Mouse (Mus musculus) retina, embryonic 14.5 days (tissue): ENCODE measurements around the gene Dapk2.

Experiments
- DNase-seq: peaks from one replicate; pipeline ENCODE4 v3.0.0-alpha.2; 2015; ENCODE audit warnings: low spot score

Dapk2 gene

DNA sequence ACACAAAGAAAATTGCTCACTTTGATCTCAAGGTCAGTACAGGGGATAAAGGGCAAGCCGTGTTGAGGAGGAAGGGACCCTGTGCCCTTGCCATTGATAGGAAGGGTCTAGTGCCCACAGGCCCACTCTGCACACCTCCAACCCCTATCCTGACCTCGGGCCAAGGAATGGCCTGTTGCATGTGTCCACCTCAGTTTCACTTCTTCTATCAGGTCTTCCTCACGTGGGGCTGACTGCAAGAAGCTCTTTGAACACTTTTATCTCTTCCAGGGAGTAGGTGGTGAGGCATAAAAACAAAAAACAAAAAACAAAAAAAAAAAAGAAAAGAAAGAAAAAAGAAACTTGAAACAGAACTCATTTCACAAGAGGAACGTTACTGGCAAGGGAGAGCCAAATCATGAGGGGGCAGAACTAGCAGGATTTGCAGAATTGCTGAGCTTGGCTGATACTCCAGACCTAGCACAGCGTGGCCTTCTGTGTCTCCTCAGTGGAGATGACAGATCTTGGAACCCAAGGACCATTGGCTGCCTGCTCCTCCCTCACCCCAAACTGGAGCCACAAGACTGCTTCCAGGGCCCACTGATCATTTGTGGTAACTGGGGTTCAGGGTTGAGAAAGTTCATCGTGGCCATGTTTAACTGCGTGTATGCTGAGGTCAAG is 73.9 kb downstream of the Dapk2 start:
- no peak for DNase-seq

DNA sequence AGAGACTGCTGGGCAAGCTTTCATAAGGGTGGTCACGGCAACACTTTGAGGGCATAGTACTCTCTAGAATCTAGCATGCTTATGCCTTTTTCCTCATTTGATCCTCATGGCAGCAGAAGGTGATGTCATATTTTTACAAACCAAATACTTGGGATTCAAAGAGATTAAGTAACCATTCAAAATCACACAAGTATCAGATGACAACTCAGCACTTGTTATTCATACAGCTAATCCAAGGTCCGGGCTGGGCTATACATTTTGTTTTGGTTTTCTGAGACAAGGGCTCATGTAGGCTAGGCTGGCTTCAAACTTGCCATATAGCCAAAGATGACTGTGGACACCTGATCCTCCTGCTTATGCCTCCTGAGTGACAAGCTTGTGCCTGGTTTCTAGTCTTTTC is 78.6 kb downstream of the Dapk2 start:
- no peak for DNase-seq

DNA sequence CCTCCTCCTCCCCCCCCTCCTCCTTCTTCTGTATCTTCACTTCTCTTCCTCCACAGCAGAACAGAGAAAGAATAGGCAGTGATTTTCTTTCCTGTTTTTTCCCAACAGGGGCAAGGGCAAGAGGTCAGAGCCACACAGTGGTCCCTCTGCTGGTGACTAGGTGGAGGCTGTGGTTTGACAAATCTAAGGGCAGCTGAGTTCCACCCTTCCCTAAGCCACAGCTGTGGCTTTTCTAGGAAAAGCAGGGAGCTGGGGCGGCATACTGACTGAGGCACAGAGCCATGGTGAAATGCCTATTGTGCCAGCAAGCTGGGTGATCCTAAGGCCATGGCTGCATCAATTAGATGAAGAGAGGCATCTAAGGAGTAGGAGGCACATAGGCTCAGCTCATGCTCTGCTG is 79.7 kb downstream of the Dapk2 start:
- no peak for DNase-seq

DNA sequence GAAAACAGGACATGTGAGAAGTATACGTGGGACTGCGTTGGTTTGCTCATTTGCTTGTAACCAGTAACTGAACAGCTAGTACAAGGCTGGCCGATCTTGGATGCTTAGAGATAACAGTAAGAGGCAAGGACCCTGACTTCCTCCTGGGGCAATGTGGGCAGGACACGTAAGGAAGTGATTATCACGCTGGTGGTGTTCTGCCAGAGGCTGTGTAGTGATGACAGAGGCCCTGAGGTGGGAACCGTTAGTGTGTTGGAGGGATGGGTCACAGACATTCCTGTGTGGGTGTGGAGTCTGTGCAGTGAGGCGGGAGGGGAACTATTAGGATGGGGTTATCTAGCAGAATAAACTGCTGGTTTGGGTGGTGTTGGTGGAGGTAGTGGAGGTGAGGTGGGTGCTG is 81.2 kb downstream of the Dapk2 start:
- no peak for DNase-seq

DNA sequence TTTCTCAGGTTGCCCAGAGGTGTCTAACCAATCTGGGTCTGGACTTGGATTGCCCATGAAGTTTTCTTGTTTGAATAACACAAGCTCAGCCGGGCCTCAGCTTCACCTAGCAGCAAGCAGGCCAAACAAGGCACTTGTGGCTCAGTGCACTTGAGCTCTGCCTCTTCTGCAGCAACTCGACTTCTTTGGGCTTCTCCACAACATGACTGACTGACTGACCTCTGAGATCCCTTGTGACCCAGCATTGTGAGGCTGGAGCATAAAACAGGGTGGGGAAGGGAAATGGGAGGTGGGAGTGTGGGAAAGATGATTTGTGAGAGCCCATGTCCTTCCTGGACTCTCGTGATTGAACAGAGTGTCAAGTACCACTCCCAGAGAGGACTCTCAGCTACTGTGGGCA is 81.7 kb downstream of the Dapk2 start:
- no peak for DNase-seq

DNA sequence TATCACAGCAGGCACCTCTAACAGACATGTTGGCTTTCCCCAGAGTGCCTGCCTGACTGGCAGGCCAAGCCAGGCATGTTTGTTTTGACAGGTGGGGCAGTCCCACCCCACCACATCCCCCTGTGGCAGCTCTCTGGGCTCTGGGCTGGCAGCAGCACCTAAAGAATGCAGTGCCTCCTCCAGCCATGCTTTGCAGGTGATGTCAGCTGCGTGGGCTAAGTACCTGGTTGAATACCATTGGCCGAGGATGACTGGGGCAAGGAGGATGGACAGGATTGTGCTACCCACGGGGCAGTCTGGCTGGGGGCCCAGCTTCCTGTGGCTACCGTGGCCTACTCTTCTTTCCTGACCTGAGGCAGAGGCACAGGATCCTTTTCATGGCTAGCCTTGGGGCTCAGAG is 82.5 kb downstream of the Dapk2 start:
- no peak for DNase-seq

DNA sequence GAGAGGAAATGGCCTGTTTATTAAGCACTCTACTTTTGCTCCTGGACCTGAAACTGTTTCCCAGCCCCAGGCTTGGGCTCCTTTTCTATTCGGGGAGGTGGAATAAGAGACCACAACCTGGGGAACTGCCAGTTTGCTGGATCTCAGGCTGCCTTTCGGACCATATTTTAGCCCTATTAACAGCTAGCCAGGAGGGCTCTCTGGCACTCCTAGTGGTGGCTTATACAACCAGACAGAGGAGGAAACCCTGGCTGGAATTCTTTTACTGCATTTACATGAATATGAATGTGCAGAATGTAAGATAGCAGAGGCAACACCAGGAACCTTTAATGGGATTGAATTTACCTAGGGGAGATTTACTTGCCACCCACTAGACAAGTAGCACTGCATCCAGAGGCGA is 83.0 kb downstream of the Dapk2 start:
- peak; percentile 72 for DNase-seq

DNA sequence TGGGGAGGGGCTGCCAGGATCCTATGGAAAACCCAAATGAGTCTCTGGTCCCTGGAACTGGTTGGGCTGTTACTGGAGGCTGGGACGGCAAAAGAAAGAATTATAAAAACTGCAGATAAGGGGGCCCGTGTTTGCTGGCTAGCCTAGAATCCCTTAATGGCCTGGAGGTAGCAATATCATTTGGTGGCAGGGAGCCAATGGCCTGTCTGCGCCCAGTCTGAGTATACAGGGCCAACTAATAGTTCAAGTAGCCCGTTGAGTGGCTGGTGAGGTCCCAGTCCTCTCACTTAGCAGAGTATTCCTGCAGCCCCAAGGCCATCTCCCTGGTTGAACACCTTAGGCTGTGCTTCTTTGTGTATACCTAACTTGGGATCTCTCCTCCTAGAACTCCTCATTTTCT is 83.7 kb downstream of the Dapk2 start:
- no peak for DNase-seq

DNA sequence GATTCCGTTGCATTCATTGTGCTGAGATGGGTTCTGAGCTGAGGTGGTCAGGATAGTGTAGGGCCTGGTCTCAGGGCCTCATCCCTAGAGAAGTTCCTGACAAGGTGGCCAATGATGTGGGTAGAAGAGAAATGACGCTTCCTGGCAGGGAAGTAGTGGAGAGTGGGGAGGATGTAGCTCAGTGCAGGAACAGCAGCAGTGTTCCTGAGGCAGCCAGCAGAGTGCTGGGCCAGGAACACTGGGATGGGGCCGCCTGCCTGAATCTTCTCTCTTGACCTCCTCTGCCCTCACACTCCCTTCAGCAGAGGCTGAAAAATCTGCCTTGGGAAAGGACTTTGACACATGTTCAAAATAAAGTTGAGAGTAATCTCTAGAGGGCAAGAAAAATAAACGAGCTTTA is 85.2 kb downstream of the Dapk2 start:
- DNase-seq = no peak

DNA sequence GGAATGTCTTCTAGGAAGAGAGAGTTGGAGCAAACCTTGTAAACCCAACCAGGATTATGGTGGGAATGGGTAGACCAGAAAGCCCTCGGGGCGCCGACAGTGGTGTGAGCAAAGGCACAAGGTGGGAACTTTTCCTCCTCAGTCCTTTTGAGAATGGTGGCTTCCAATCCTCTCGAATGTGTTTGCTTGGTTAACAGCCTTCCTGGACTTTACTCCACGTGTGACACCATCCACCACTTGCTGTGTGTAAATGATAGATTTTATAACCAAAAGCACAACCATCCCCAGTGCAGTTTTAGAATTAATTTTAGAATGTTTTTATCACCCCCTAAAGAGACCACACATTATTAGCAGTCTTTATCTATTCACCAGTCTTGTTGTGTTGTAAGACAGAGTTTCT is 86.1 kb downstream of the Dapk2 start:
- DNase-seq = no peak

DNA sequence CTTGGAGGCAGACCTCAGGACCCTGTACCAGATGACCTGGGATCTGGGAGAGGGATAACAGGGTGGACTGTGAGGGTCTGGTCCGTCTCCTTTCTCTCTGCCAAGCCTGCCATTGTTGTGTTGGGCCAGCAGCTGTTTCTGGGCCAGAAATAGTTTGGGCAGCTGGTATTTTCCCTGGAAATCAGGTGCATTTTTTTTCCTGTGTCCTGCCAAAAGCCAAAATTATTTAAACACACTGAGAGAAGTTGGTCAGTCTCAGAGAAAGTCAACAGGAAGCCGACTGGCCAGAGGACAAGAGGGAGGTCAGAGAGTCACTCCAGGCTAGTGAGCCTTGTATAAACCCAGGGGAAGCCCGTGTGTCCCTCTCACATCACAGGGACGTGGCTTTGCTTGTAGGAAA is 87.7 kb downstream of the Dapk2 start:
- no peak for DNase-seq

DNA sequence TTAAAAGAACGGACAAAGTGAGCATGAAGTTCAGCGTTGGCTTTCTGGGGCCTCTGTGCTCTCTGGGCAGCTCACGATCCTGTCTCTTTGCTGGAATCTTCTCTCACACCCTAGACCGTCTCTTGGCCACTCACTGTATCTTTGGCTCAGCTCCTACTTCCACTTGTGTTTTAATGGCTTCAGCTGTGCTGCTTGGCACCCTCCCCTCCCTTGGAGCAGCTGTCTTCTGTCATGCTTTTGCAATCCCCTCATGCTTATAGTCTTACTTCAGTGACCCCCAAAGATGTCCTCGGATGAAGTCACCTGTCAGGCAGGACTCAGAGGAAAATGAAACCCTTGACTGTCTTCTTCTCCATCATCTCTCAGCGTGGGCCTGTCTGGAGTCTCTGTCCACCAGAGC is 91.3 kb downstream of the Dapk2 start:
- DNase-seq = no peak

DNA sequence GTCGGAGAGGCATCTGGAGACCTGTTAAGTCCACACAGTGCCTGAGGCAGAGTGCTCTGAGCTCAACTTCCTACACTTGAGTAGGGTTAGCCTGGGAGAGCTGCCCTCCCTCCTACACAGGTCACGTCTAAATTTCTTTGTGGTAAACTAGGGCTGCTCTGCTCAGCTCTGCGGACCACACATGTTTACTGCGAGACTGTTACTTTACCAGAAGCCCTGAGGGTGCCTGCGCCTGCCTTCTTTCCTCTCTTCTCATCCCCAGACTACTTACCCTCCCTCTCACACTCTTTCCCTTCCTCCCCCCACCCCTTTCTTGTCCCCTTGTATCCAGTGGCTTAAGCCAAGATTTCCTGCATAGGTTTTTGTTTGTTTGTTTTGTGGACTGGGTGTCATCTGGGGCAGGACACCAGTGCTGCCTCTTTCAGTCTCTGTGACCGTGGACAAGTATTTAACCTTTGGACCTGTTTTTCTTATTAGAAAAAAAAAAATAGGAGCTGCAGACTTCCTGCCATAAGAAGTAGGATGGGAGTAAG is 93.2 kb downstream of the Dapk2 start:
- no peak for DNase-seq

DNA sequence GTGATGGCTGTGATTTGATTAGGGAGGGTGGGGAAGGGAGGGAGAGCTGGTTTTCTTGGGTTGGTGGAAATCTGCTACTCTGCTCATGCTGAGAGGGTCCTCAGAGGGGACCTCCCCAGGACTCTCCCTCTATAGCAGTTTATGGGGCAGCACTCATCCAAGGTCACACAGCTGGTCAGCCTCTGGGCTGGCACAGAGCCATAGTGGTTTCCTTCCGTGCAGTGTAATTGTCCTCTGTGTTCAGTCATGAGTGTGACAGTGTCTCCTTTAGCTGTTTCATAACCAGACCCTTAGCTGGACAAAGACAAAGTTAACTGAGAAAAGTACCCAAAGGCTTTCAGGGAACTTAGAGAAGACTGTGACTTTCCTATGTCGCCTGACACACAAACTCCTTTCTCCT is 103.7 kb downstream of the Dapk2 start:
- no peak for DNase-seq

DNA sequence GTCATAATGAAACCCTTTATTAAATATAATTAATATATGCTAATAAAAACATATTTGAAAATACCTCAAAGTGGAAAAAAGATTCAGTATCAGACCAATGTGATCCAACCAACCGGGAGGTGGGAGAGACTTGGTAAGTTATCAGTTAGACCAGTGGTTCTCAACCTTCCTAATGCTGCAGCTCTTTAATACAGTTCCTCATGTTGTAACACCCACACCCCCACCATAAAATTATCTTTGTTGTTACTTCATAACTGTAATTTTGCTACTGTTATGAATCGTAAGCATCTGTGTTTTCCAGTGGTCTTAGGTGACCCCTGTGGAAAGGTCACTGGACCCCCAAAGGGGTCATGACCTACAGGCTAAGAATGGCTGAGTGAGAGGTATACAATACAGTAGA is 105.7 kb downstream of the Dapk2 start:
- no peak for DNase-seq

DNA sequence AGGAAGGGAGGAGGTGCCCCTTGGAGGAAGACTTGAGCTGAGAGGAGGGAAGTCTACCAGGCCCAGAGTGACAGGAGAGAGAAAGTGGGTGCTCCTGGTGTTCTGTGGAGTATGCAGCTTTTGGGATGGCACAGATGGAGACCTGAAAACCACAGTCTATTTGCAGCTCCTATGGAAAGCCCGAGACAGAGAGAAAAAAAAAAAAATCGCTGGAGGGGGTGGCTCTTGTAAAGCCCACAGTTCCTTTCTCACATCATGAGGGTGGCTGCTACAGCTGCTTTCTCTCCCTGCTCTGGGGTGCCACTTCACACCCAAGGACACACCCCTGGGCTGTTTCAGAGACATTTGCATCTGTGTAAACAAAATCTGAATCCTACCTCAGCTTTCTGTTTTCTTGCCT is 107.6 kb downstream of the Dapk2 start:
- DNase-seq = no peak

DNA sequence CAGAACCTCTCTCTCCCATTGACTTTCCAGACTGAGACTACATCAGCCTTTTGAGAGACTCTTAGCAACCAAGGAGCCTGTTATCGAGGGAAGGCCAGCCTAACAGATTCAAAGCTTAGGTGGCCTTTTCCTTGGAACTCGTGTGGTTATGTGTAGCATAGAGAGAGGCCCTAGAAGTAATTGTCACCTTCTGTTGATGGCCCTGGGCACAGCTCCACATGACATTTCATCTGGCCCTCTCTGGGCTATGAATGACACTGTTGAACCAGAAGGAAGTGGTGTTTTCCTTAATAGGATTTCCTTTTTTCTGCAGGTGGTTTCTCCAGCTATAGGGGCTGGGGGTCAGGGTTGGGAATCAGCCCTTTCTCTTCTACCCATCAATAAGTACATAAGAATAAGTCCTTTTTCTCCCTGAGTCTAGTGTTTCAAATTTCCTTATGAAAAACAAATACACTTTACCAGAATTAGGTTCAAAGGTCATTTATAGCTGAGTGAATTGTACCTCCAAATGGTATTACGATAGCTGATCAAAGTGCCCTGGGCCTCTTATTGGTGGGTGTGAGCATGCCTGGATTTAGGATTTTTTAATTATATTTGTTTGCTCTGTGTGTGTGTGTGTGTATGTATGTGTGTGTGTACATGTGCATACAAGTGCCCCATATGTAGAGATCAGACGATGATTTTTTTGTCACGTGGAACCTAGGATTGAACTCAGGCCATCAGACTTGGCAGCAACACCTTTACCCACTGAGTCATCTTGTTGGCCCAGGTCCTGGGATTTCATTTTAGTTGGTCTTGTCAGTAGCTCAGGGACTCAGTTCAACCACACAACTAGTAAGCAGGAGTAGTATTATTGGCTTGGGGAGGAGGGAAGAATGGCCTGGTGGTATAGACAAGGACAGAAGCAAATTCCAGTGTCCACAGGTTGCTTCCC is 108.5 kb downstream of the Dapk2 start:
- DNase-seq = no peak

DNA sequence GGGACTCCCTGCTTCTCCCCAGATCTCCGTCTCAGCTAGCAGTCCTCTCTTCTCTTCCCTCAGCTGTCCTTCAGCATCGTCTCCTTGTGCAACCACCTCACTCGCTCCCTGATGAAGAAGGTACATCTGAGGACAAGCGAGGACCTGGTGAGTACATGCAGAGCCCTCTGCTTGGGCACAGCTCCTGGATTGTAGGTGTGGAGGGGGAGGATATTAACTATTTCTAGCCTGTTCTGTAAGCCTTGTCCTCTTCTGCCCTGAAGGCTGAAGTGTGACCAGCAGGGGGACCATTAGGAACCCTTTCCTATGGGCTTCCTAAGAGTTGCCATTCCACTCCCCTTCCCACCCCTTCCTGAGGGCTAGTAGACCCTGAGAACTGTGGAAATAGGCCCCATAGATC is 110.8 kb downstream of the Dapk2 start:
- no peak for DNase-seq

DNA sequence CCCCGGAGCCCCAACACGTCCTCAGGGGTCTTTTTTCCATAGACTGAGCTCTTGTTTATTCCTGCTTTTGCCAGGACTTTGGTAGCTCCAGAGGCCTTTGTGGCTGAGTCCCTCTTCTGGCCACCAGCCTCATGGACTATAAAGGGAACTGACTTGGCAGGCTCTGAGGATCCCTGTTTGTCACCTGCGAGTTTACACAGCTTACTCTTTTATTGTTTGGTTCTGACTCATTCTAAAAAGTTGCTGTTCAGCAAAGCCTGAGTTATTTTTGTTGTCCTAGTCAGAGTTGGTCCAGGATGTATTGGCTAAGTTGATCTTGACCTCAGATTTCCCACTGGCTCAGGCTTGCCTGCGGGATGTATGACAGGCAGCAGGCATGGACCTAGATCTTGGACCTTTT is 112.0 kb downstream of the Dapk2 start:
- DNase-seq = no peak

DNA sequence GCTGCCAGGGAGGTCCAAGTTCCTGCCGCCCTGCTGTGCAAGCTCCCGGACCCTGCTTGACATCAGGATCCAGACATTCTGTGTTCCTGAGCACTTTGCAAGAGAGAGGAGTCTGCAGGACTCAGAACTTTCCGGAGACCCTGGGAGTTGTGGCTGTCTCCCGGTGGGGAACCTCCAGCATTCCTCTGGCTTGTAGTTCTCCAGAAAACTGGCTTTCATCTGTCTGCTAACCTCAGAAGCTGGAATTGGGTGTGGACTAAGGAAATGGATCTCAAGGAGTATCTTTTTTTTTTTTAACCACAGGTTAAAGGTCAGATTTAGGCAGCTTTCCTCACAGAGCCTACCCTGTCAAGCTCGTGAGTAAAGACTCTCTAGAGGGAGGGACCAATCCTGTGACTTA is 113.7 kb downstream of the Dapk2 start:
- DNase-seq = no peak

DNA sequence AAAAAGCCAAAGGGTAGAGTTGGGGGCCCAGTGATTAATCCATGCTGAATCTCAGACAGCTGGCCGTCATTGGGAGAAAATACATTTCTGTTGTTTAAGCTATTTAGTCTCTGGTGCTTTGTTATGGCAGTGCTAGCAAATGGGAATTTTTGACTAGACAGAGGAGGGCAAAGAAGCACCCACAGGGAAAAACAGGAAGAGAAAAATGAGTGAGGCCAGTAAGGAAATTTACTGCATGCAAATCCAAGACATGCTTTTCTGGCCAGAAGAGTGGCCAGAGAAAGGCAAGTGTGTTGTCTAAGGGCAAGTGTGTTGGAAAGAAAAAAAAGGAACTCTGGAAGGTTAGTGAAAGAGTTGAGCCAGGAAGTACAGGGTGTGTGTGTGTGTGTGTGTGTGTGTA is 115.6 kb downstream of the Dapk2 start:
- DNase-seq = no peak

DNA sequence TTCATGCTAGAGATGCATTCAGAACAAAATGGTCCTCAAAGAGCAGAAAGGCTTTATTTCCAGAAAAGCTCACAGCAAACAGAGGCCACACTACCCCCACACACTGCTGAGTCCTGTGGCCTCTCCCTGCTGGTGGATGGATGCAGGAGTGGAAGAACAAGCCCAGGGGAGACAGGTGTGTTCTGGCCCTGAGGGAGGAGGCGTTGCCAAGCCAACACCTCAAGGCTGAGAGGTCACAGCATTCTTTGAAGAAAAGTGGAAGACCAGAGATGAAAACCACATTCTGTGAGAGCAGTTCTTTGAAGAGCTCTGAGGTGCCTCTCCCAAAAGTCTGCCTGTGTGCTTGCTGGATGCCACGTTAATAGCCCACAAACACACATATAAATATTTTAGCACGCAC is 116.6 kb downstream of the Dapk2 start:
- DNase-seq = no peak

DNA sequence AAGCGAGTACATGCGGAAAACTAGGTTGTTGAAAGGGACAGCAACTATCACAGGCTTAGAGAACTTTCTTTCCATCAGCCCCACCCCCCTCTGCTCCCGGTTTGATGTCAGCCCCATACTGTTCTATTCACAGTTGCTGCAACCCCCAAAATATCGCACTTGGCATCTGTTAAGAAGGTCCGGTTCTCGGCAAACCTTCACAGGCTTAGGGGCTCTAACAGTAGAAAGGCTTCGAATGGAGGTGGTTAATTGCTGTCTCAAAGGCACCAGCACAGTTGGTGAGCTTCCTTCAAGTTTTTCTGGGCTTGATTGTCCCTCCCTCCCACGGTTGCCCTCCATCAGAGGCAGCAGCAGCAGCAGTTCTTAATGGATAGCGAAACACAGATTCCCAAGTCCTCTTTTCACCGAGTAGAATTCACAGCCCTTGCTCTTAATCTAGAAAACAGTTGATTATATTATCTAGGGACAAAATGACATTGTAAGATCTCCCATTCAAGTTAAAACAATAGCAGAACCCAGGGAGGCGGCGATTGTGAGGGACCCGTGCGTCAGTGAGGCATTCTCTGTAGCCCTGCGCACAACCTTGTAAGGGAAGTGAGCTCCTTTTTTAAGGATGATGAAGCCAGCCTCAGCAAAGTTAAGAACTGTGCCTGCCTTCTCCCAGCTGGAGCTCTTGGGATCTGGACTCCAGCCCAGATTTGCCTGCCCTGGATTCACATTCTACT is 117.4 kb downstream of the Dapk2 start:
- peak; percentile 64 for DNase-seq
